Mouse (Mus musculus) G1E (cell line): ENCODE measurements around the gene Stard10.

Source experiments
- CTCF ChIP-seq: IDR thresholded peaks from 2 replicates; pipeline ENCODE4 v1.5.1; 2012; ENCODE audit warnings: low read depth, low read length, inconsistent platforms, mixed read lengths
- GATA1 ChIP-seq: IDR thresholded peaks from 2 replicates; pipeline ENCODE4 v1.6.1; 2012; ENCODE audit warnings: borderline replicate concordance, low read length, inconsistent platforms, mixed read lengths
- GATA2 ChIP-seq: IDR thresholded peaks from 2 replicates; pipeline ENCODE4 v1.6.1; 2012; ENCODE audit warnings: low read depth, low read length, inconsistent platforms, borderline replicate concordance
- POLR2AphosphoS5 ChIP-seq: IDR thresholded peaks from 2 replicates; pipeline ENCODE4 v1.6.1; 2012; ENCODE audit warnings: low read depth, low read length, inconsistent platforms; ENCODE audit not compliant: insufficient replicate concordance
- TAL1 ChIP-seq: conservative IDR thresholded peaks from 2 replicates; pipeline ENCODE4 v1.6.1; 2012; ENCODE audit warnings: low read depth, low read length, inconsistent platforms, mixed read lengths

DNA sequence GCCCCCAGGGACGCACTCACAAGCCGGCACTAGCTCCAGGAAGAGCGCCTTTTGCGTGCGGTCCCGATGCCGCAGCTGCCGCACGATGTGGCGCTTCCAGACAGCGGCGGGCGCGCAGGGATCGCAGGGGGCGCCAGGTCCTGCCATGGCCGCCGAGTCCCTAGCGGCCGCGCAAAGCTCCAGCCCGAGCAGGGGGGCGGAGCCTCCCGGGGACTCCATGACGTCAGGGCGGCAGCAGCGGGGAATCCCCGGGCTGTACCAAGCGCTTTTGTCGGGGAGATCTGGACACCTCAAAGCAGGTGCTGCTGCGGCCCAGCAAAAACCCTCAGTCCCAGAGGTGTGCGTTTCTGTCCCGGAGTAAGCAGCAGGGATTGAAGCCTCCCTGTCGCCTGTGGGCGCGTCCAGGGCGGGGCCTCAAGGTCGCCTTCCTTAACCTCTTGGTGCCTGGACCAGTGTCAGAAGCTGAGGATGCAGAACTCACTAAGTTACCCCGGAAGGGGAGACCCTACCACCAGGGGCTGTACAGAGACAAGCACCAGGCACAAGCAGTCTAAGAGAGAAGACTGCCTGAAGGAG, 14.9 kb upstream of the Stard10 start, which contains the start of gene Atg16l2:
- TF ChIP-seq CTCF: no peak
- TF ChIP-seq GATA1: no peak
- no peak for TF ChIP-seq GATA2
- no peak for TF ChIP-seq TAL1
- no peak for TF ChIP-seq POLR2AphosphoS5
